Mouse (Mus musculus) embryonic fibroblast, embryonic 13.5 days (primary cell): ENCODE data around the gene Tmem239. TPM values are rescaled to one million over a fixed set of nuclear protein-coding genes. Genes with fewer than 3 reads are reported as not detected.
A peak's percentile ranks its signal among the peaks of the same experiment; 100 is the strongest.

ENCODE experiments used
- H3K27ac ChIP-seq: 2 replicates; pipeline ENCODE4 v1.5.1; 2012; ENCODE audit warnings: low read length, control low read depth, inconsistent platforms; ENCODE audit not compliant: insufficient read depth
- H3K4me1 ChIP-seq: 2 replicates; pipeline ENCODE4 v1.6.1; 2011; ENCODE audit warnings: low read length; ENCODE audit not compliant: control insufficient read depth, insufficient read depth
- H3K4me3 ChIP-seq: 2 replicates; pipeline ENCODE4 v1.5.1; 2011; ENCODE audit warnings: mild to moderate bottlenecking, control low read depth, low read length; ENCODE audit not compliant: insufficient read depth
- CTCF ChIP-seq: IDR thresholded peaks from 2 replicates; pipeline ENCODE4 v1.5.1; 2011; ENCODE audit warnings: mild to moderate bottlenecking, control low read depth, low read length, moderate library complexity, borderline replicate concordance; ENCODE audit not compliant: insufficient read depth
- POLR2A ChIP-seq: IDR thresholded peaks from 2 replicates; pipeline ENCODE4 v1.6.1; 2011; ENCODE audit warnings: low read depth, mild to moderate bottlenecking, control low read depth, low read length, moderate library complexity
- polyA plus RNA-seq: library from polyadenylated mRNA; stranded (reverse); fragments of >200 nt; gene quantifications from 2 replicates; pipeline ENCODE4 v1.2.4, GENCODE M21; 2011; ENCODE audit warnings: low read depth; ENCODE audit not compliant: missing spikeins, insufficient read length

The Tmem239 gene
- polyA plus RNA-seq, 1 experiment: not detected

GRCm38 (mm10) chr2:130386212-130386611 lies 20.1 kb upstream of the Tmem239 start:
- Histone ChIP-seq H3K4me1 (no peaks in the 10 kb centered on the region), H3K27ac (no peak overlapping the region), H3K4me3 (no peak overlapping the region)
- TF ChIP-seq POLR2A: no peak
- TF ChIP-seq CTCF: no peak

GRCm38 (mm10) chr2:130388796-130389195 lies 17.5 kb upstream of the Tmem239 start:
- Histone ChIP-seq H3K4me1 (no peaks in the 10 kb centered on the region), H3K4me3 (no peak overlapping the region)
- no peak for TF ChIP-seq CTCF
- no peak for TF ChIP-seq POLR2A

GRCm38 (mm10) chr2:130390993-130391625 lies 15.2 kb upstream of the Tmem239 start:
- Histone ChIP-seq H3K4me3 (no peak overlapping the region), H3K4me1 (no peaks in the 10 kb centered on the region), H3K27ac (no peak overlapping the region)
- TF ChIP-seq POLR2A (no peak), CTCF (no peak)

More at GRCm38 (mm10) chr2:130388796-130389195, 17.5 kb upstream of the Tmem239 start:
- no peak overlapping the region for H3K27ac ChIP-seq

- H3K27ac ChIP-seq: no peak overlapping the region
- peaks cover 2% of the 10 kb centered on the region; the same call in 1 of the 2 replicates for H3K4me1 ChIP-seq
- no peak overlapping the region for H3K4me3 ChIP-seq
- TF ChIP-seq POLR2A: no peak
- no peak for TF ChIP-seq CTCF
These were observed 13.4 kb upstream of the Tmem239 start for GRCm38 (mm10) chr2:130392836-130393235.

GRCm38 (mm10) chr2:130395696-130396095 lies 10.6 kb upstream of the Tmem239 start:
- no peak overlapping the region for H3K27ac ChIP-seq
- H3K4me1 ChIP-seq: peaks cover 2% of the 10 kb centered on the region; the same call in 1 of the 2 replicates
- TF ChIP-seq POLR2A: no peak
- TF ChIP-seq CTCF: no peak
- no peak overlapping the region for H3K4me3 ChIP-seq

GRCm38 (mm10) chr2:130397186-130397985 lies 8.9 kb upstream of the Tmem239 start, which contains the start of gene Cpxm1:
Gene Cpxm1, minus strand, starts transcription at chr2:130397574.
- TF ChIP-seq POLR2A: peak; percentile 42
- no peak for TF ChIP-seq CTCF
- Histone ChIP-seq H3K4me3 (peak within 1 kb of the TSS; percentile 33), H3K27ac (no peak within 1 kb of the TSS), H3K4me1 (peaks cover 2% of the 10 kb centered on the region; the same call in 1 of the 2 replicates)

GRCm38 (mm10) chr2:130398091-130398490 lies 8.2 kb upstream of the Tmem239 start:
- TF ChIP-seq POLR2A (no peak), CTCF (no peak)
- peaks cover 2% of the 10 kb centered on the region; the same call in 1 of the 2 replicates for H3K4me1 ChIP-seq
- H3K4me3 ChIP-seq: no peak overlapping the region
- H3K27ac ChIP-seq: no peak overlapping the region

- TF ChIP-seq CTCF: no peak
- TF ChIP-seq POLR2A: no peak
- H3K4me3 ChIP-seq: no peak overlapping the region
- H3K27ac ChIP-seq: no peak overlapping the region
- H3K4me1 ChIP-seq: peaks cover 2% of the 10 kb centered on the region; the same call in 1 of the 2 replicates
These were observed 6.2 kb upstream of the Tmem239 start for GRCm38 (mm10) chr2:130400046-130400445.

- no peak overlapping the region for H3K4me3 ChIP-seq
- H3K27ac ChIP-seq: no peak overlapping the region
- TF ChIP-seq POLR2A (no peak), CTCF (no peak)
- peaks cover 2% of the 10 kb centered on the region; the same call in 1 of the 2 replicates for H3K4me1 ChIP-seq
These were observed 4.4 kb upstream of the Tmem239 start for GRCm38 (mm10) chr2:130401891-130402290.

- H3K4me3 ChIP-seq: no peak within 1 kb of the TSS
- TF ChIP-seq POLR2A (no peak), CTCF (no peak)
- no peaks in the 10 kb centered on the region for H3K4me1 ChIP-seq
- no peak within 1 kb of the TSS for H3K27ac ChIP-seq
These were observed 1.3 kb upstream of the Tmem239 start, which contains the start of the genes Gm28372 and 1700020A23Rik for GRCm38 (mm10) chr2:130404939-130405338. Gene Gm28372, plus strand, starts transcription at chr2:130405239. Gene 1700020A23Rik, plus strand, starts transcription at chr2:130405259.
